Mouse (Mus musculus) adrenal gland, adult 18-20 months (tissue): ENCODE data around the gene 1110017D15Rik. TPM values are rescaled to one million over a fixed set of nuclear protein-coding genes. Genes with fewer than 3 reads are reported as not detected.
"Not testable (repeated sequence)": the region's sequence is repeated elsewhere in the genome, so short reads cannot be mapped to it uniquely, and the experiment has no call there.

Source experiments
- DNase-seq, 2 experiments: peaks; one replicate each; pipeline ENCODE4 v3.0.0; 2021 to 2022; ENCODE audit warnings: low spot score in 2 of 2
- total RNA-seq, 2 experiments: library from RNA; stranded (reverse); gene quantifications; 1 replicate in 1 of 2; 2 replicates in 1 of 2; pipeline ENCODE4 v1.2.3; 2021

1110017D15Rik gene
- total RNA-seq, 2 experiments from 2014 or later, result 0.60 to 1.1 TPM

DNA sequence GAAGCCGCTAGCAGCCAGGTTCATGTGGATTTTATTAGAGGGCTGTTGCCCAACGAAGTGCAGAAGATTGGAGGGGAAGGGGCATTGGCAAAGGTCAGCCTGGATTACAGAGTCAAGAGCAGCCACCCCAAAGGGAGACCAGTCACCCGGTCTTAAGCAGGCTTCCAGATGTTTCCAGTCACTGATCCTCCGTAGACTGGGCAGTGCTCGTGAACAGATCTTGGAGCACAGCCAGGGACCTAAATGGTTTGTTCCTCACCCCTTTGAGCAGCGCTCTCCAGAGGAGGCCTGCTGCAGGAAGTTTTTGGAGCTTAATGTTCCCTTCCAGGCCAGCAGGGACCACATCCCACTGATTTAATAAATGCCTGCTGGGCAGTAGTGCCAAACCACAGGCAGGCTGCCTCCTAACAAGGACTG is 35.5 kb downstream of the 1110017D15Rik start:
- DNase-seq, result no peak

DNA sequence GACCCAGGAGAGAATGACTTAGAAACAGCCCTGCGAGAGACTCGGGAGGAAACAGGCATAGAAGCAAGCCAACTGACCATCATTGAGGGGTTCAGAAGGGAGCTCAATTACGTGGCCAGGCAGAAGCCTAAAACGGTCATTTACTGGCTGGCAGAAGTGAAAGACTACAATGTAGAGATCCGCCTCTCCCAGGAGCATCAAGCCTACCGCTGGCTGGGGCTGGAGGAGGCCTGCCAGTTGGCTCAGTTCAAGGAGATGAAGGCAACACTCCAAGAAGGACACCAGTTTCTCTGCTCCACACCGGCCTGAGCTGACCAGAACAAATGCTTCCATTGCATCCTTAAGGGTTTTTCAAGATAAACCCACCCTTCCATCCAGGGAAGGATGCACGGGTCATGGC is 36.9 kb downstream of the 1110017D15Rik start:
- no peak for DNase-seq

DNA sequence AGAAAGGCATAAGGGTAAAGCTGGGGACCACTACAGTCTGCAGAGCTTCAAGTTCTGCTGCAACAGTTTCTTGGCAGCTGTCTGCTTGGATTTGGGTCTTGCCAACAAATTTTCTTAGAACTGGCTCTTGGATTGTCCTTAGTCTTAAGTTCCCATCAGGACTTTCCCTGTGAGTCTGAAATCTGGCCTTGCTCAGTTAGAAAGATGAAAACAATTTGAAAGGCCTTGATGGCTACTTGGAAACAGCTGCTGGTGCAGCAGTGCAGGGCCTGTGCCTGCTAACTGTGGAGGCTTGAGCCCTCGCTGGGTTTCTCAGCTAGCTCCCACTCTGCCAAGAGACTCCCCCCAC is 37.7 kb downstream of the 1110017D15Rik start:
- DNase-seq, result no peak

DNA sequence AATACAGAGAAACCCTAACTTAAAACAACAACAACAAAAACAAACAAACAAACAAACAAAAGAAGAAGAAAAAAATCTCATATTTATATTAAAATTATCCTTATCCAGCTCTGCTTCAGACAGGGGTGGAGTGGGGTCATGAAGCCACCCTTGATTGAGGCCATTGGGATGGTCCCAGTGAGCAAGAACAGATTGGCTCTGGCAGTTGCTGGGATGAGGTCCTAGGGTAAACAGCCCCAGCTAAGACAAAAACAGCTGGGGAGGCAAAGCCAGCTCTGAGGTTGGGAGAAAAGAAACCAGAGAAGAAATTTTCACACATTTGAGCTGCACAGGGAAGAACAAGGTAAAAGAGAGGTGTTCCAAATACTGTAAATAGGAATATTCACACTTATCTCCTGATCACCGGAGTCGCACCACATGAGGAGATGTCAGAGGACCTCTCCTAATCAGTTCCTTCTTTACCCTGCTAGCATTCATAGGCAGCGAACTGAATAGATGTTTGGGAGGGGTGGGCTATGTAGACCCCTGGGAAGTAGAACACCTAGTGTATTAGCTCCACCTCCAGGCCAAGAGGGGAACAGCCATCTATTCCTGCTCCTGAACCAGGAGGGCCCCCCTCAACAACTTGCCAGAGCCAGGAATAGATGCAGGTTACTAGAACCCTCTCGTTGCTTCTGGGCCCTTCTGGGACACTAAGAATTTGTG is 38.2 kb downstream of the 1110017D15Rik start:
- DNase-seq, result no peak

DNA sequence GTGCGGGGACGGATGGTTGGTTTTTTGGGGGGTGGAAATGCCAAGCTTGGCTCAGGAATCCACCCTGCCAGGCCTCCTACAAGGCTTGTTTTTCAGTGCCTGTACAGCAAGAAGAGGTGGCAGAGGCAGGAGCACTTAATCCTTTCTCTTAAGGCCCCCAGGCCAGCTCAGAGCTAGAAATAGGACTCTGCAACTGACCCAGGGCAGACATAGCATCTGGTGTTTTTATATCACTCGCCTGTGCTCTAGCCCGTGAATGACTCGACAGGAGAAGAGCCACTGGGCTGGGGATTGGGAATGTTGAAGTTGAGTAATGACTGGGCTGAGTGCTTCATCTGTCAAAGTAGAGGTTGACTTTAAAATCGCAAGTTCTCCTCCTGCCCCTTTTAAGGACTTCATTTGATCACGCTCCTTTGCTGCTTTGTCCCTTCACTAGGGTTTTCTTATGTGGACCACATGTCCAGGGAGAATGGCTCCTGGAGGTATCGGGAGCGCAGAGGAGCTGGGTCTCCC is 39.4 kb downstream of the 1110017D15Rik start:
- DNase-seq, result no peak

DNA sequence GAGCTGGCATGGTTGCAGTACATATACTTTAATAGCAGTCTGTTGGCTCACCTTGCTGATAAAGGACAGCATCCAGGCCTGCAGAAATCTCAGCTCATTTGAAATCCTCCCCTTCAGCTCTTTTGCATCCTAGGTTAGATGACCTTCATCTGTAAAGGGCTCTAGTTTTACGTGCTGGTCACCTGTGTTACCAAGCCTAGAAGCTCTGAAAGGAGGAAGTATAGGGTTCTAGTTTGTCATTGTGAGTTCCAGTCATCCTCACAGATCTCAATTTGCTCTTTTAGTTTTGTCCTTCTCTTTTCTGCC is 45.8 kb downstream of the 1110017D15Rik start:
- DNase-seq, result no peak

DNA sequence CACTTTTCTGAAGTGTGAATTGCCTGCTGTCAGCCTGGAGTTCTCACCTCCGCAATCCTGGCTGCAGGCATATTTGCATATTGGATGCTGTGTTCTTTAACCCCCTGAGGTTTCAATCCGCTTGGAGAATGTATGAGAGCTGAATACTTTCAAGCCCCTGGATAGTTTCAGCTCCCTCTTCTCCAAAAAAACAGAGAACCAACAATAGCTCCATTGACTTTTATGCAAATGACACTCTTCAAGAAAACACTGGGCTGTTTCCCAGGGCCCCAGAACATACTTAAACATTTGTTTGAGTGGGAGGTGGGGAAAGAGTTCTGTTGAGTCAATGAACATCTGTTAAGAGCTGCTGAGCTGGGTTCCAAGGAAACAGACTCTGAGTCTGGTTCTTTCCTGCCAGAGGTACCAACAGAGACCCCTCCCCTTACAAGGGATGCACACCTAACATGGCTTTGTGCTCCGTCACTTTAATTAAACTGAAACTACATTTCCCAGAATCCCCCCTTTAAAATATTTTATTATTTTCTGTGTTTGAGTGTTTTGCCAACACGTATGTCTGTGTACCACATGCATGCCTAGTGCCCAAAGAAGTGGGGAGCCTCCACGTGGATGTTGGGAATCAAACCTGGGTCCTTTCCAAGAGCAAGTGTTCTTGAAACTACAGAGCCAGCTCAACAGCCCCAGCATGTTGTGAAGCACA is 46.3 kb downstream of the 1110017D15Rik start:
- DNase-seq, result no peak

DNA sequence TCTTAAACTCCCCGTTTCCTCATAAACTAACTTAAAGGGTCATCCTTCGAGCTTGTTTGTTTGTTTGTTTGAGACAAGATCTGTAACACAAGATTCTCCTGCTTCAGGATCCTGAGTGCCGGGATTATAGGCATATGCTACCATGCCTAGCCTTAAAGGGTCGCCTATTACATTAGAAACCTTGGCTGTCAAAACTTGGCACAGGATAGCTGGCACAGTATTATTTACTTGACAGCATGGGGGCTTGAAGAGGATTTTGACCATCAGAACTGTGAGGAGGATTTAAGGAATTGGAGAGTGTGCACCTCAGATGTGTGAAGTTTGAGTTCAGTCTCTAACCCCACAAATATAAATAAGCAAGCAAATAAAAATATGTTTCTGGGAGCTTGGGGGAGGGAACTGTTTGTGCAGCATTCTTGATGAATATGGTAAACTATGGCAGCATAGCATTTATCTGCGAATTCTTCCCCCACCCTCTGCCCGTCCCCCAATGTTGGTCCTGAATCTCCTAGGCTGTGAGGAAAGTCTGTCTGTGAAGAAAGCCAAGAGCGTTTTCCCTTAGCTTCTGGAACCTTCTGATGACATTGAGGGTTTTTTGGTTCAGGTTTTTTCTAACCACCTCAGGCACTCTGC is 47.0 kb downstream of the 1110017D15Rik start:
- no peak for DNase-seq

DNA sequence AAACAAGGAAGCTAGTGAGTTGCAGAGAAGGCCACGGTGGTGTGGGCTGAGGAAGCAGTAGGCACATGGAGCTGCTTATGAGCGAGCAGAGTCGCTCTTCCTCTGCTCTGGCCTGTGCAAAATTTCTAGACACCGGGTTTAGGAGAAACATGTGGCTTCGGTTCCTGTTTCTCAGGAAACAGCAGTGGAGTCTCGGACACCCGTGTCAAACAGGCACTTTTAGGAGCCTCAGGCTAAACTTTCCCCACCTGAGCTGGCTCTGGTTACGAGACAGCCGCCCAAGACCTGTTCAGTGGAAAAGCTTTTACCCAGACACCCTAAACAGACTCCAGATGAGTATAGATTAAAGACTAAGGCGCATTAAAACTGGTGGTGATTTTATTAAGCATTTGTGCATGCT is 47.9 kb downstream of the 1110017D15Rik start:
- DNase-seq, result no peak

DNA sequence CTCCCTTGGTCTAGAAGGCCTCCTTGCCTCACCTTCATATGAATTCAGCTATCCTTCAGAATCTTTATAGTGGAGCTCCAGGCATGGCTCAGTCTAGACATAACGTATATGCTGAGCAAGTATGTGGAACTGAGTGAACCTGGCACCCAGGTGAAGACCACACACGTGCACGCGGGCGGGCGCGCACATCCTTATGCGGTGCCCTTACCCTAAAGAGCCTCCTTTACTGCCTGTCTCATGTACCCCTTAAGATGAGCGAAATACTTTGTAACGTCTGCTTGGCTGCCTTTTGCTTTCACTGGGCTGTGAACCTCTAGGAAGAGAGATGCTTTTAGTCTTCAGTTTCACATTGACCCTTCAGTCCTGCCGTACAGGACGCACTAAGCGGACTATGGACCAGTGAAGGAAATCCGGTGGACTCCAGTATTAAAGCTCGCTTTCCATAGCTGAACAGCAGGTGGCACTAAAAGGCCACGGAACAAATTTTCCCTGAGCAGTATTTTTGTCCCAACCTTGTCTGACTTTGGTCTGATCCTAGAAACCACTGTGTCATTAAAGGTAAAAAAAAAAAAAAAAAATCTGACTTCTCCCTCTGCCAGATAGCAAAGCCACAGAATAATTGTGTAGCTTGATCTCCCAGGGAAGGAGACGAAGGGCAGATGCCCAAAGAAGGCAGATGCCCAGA is 48.6 kb downstream of the 1110017D15Rik start:
- DNase-seq, result peak; percentile 51 to 63

DNA sequence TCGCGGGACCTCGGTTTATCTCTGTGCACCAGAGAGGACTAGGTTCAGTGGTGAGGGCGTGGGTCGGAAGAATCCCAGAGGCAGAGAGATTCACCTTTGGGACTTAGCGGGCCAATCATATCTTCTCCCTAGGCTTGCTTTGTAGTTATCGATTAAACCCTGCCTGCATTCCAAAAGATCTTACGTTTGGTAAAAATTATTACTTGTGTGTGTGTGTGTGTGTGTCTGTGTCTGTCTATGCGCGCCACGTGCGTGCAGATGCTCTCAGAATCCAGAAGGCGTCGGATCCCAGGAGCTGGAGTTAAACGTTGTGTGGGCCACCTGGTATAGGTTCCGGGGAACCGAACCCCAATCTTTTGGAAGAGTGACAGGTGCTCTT is 51.9 kb downstream of the 1110017D15Rik start:
- no peak for DNase-seq

DNA sequence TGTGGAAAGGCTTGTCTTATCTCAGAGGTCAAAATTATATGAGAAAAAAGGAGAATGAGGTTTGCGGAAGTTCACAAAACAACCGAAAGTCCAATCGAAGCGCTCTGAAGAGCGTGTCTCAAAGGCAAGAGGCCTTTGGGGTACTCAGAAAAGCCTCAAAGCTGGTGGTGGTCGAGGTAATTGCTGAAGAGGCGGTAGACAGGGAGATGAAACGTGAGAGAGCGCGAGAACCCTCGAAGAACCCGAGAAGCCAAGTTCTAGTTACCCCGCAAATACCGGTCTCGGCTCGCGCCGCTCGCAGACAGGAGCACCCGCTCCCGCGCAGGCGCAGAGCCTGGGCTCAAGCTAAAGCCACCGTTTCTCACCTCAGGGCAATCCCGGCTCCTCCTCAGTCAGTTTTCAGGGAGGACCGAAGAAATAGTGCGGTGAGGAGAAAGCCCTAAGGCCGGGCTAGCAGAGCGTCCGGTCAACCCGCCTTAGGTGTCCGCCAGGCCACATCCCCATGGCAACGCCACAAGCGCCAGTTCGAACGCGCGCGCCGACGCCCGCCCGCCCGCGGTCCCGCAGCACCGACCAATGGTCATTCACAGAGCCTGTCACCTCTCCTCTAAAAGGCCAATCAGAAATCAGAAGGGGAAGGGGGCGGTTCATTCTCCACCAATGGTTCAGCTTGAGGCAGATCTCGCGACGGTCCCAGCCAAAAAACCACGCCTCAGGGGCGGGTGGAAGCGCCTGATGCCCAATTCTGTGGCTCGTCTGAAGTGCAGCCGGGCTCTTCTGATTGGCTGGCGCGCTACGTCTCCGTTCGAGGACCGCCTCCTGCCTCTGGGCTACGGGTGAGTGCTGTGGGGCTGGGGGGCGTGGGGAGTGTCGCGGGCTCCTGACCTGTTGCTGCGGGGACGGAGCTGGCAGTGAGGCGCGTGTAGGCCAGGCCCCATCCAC is 52.5 kb downstream of the 1110017D15Rik start, which contains the start of the genes Kif24 and Nudt2:
Gene Kif24 (minus strand): TSS at position 543 of the 942 bp plus-strand sequence.
Gene Nudt2 (plus strand): TSS at position 807 of the 942 bp plus-strand sequence.
- peak; percentile 89 for DNase-seq

DNA sequence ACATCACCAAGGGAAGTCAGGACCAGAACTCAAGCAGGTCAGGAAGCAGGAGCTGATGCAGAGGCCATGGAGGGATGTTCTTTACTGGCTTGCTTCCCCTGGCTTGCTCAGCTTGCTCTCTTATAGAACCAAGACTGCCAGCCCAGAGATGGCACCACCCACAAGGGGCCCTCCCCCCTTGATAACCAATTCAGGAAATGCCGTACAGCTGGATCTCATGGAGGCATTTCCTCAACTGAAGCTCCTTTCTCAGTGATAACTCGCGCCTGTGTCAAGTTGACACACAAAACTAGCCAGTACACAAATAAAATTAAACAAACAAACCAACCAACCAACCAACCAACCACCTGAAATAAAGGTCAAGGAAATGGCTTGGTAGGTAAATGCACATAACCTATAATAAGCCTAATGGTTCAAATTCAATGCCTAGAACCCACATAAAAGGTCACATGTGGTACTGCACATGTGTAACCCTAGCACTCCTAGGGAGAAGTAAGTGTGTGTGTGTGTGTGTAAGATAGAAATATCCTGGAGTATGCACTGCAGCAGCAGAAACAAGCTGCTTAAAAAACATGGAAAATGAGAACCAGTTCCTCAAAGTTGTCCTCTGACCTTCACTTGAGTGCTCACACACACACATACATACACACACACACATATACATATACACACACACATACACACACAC is 53.9 kb downstream of the 1110017D15Rik start:
- not testable (repeated sequence) for DNase-seq

DNA sequence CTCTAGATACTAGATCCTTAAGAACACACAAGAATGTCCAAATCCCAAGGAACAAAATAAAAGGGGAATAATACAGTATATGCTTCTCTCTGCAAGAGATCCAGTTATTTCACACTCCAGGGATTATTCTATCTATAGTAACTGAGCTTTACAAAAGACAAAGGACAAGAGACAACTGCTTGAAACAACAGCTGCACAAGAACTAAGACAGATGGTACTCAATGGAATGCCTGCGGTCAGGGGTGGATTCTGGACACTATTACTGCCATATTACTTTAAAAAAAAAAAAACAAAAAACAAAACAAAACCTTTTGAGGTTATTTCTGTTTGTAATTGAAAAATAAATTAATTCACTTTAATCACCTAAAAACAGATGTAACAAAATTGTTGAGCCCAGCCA is 56.4 kb downstream of the 1110017D15Rik start:
- DNase-seq, result no peak

Other genes starting within 250 kb of the 1110017D15Rik start
- 10 to 100 TPM; 35.4 to 36.2 TPM for gene Ubap2, start 242.2 kb downstream of the 1110017D15Rik start, total RNA-seq
- 10 to 100 TPM; 41.0 to 53.2 TPM for gene Dcaf12, start 202.4 kb downstream of the 1110017D15Rik start, total RNA-seq
- 10 to 100 TPM; 52.3 to 56.9 TPM for gene Ubap1, start 168.3 kb downstream of the 1110017D15Rik start, total RNA-seq
- gene Kif24, start 52.4 kb downstream of the 1110017D15Rik start, total RNA-seq, result under 1 TPM; 0.90 to 0.93 TPM
- gene Nudt2, start 52.2 kb downstream of the 1110017D15Rik start, total RNA-seq, result 10 to 100 TPM; 25.6 to 27.0 TPM
- gene AI464131, start 14.3 kb downstream of the 1110017D15Rik start, total RNA-seq, result 10 to 100 TPM; 11.6 to 12.4 TPM
- 10 to 100 TPM; 15.7 to 20.2 TPM for gene Fam219a, start 52.2 kb upstream of the 1110017D15Rik start, total RNA-seq
- gene Dnaic1, start 52.4 kb upstream of the 1110017D15Rik start, total RNA-seq, result not detected
- gene Enho, start 123.0 kb upstream of the 1110017D15Rik start, total RNA-seq, result 1 to 10 TPM; 2.3 to 4.1 TPM
- 10 to 100 TPM; 36.2 to 36.6 TPM for gene Cntfr, start 179.8 kb upstream of the 1110017D15Rik start, total RNA-seq
- gene Il11ra1, start 182.7 kb upstream of the 1110017D15Rik start, total RNA-seq, result 10 to 100 TPM; 83.8 to 95.0 TPM
- 10 to 100 TPM; 34.3 to 37.0 TPM for gene Rpp25l, start 196.2 kb upstream of the 1110017D15Rik start, total RNA-seq
- gene Dctn3, start 205.8 kb upstream of the 1110017D15Rik start, total RNA-seq, result 100 to 1,000 TPM; 115 to 123 TPM
- gene Arid3c, start 213.8 kb upstream of the 1110017D15Rik start, total RNA-seq, result not detected
- gene Galt, start 237.9 kb upstream of the 1110017D15Rik start, total RNA-seq, result 10 to 100 TPM; 37.8 to 39.6 TPM
- gene Sigmar1, start 238.8 kb upstream of the 1110017D15Rik start, total RNA-seq, result 10 to 100 TPM; 75.2 to 77.2 TPM